Comparison of ENCODE assay signal across 15 mouse cellular contexts in genomic region chr9:45675931-45676330, GRCm38 (mm10).
DNase-seq lines count a peak whose midpoint lies in the region; ATAC-seq and TF ChIP-seq lines count a peak whose summit lies in the region.
"Had no signal": no experiment of that assay in that cellular context is flagged by ENCODE, and none has a peak within 500 bp of the region (broad histone marks: within the 10 kb centered on the region; RNA-seq: fewer than 3 reads in every experiment).

No protein-coding gene starts in this region.

- WGBS in embryonic facial prominence, embryonic 10.5 days = 83% methylated on average over 9 of the region's 9 CpGs
- 92% methylated on average over 9 of the region's 9 CpGs for WGBS in forebrain, embryonic 11.5 days
- WGBS in hindbrain, embryonic 15.5 days = 46% methylated on average over 9 of the region's 9 CpGs
- 51% methylated on average over 9 of the region's 9 CpGs for WGBS in neural tube, embryonic 13.5 days
- WGBS in stomach, postnatal 0 days = 82% methylated on average over 9 of the region's 9 CpGs

- no peak for ATAC-seq in forebrain, embryonic 11.5 days (replicated peaks; ENCODE audit: low FRiP score)
- peak; percentile 7; the same call in 1 of the 2 replicates for ATAC-seq in hindbrain, embryonic 15.5 days (ENCODE audit: low FRiP score, low read depth)
- ATAC-seq in neural tube, embryonic 13.5 days (ENCODE audit: low read depth) = peak; percentile 9; the same call in 1 of the 2 replicates
- no peak for ATAC-seq in stomach, postnatal 0 days (ENCODE audit: low FRiP score, low TSS enrichment)

- no peak for TF ChIP-seq CTCF in stomach, postnatal 0 days (IDR thresholded peaks at IDR 0.05; ENCODE audit: low read depth)

- TF ChIP-seq EP300 in stomach, postnatal 0 days (optimal IDR thresholded peaks at IDR 0.05) = no peak

- peaks cover 38% of the 10 kb centered on the region for H3K4me1 ChIP-seq in embryonic facial prominence, embryonic 10.5 days
- peaks cover 31% of the 10 kb centered on the region for H3K4me1 ChIP-seq in forebrain, embryonic 11.5 days (replicated peaks; ENCODE audit: control insufficient read depth, insufficient read depth, low read length)
- H3K4me1 ChIP-seq in hindbrain, embryonic 15.5 days (replicated peaks) = peaks cover 53% of the 10 kb centered on the region
- H3K4me1 ChIP-seq in neural tube, embryonic 13.5 days (replicated peaks) = peaks cover 67% of the 10 kb centered on the region
- H3K4me1 ChIP-seq in stomach, postnatal 0 days (replicated peaks; ENCODE audit: control insufficient read depth, insufficient read depth) = no peaks in the 10 kb centered on the region; the same call in none of the 2 replicates

- peak overlapping the region; percentile 79; the same call in 1 of the 2 replicates for H3K27ac ChIP-seq in embryonic facial prominence, embryonic 10.5 days (replicated peaks)
- H3K27ac ChIP-seq in forebrain, embryonic 11.5 days (ENCODE audit: low read depth, low read length) = peak overlapping the region; percentile 82
- H3K27ac ChIP-seq in hindbrain, embryonic 15.5 days (replicated peaks) = peak overlapping the region; percentile 88
- peak overlapping the region; percentile 93 for H3K27ac ChIP-seq in neural tube, embryonic 13.5 days (replicated peaks)
- H3K27ac ChIP-seq in stomach, postnatal 0 days (replicated peaks) = no peak overlapping the region
- H3K27ac ChIP-seq: heart, embryonic 15.5 days; limb, embryonic 13.5 days had no signal

- peak overlapping the region; percentile 29 for H3K9ac ChIP-seq in forebrain, embryonic 11.5 days (ENCODE audit: low read length)
- H3K9ac ChIP-seq in hindbrain, embryonic 15.5 days = no peak overlapping the region; the same call in 1 of the 2 replicates
- 0 out of 2 replicates have a peak overlapping the region, but pooled peaks have one; percentile 10 for H3K9ac ChIP-seq in neural tube, embryonic 13.5 days
- H3K9ac ChIP-seq in stomach, postnatal 0 days (ENCODE audit: low read length) = no peak overlapping the region
- H3K9ac ChIP-seq: heart, embryonic 15.5 days; limb, embryonic 13.5 days; lung, embryonic 14.5 days had no signal

- no peaks in the 10 kb centered on the region for H3K36me3 ChIP-seq in embryonic facial prominence, embryonic 10.5 days (replicated peaks)
- H3K36me3 ChIP-seq in forebrain, embryonic 11.5 days (ENCODE audit: control insufficient read depth, insufficient read depth, low read length) = no peaks in the 10 kb centered on the region
- H3K36me3 ChIP-seq in hindbrain, embryonic 15.5 days = no peaks in the 10 kb centered on the region
- H3K36me3 ChIP-seq in neural tube, embryonic 13.5 days = no peaks in the 10 kb centered on the region
- H3K36me3 ChIP-seq in stomach, postnatal 0 days (ENCODE audit: control insufficient read depth, insufficient read depth, low read length) = no peaks in the 10 kb centered on the region
- H3K36me3 ChIP-seq: heart, embryonic 15.5 days; limb, embryonic 13.5 days had no signal

- no peak overlapping the region for H3K4me2 ChIP-seq in forebrain, embryonic 11.5 days (ENCODE audit: low read depth, low read length, severe bottlenecking)
- 0 out of 2 replicates have a peak overlapping the region, but pooled peaks have one; percentile 6 for H3K4me2 ChIP-seq in hindbrain, embryonic 15.5 days
- no peak overlapping the region for H3K4me2 ChIP-seq in neural tube, embryonic 13.5 days
- no peak overlapping the region for H3K4me2 ChIP-seq in stomach, postnatal 0 days (replicated peaks; ENCODE audit: low read depth)
- H3K4me2 ChIP-seq: heart, embryonic 15.5 days; limb, embryonic 13.5 days; lung, embryonic 14.5 days had no signal

- no peaks in the 10 kb centered on the region for H3K9me3 ChIP-seq in embryonic facial prominence, embryonic 10.5 days
- H3K9me3 ChIP-seq in forebrain, embryonic 11.5 days (ENCODE audit: control insufficient read depth, low read length) = no peaks in the 10 kb centered on the region
- no peaks in the 10 kb centered on the region for H3K9me3 ChIP-seq in hindbrain, embryonic 15.5 days
- no peaks in the 10 kb centered on the region for H3K9me3 ChIP-seq in neural tube, embryonic 13.5 days
- no peaks in the 10 kb centered on the region for H3K9me3 ChIP-seq in stomach, postnatal 0 days (ENCODE audit: control insufficient read depth, low read length)
- H3K9me3 ChIP-seq: heart, embryonic 15.5 days; limb, embryonic 13.5 days; megakaryocyte, embryonic 14.5 days had no signal

- H3K27me3 ChIP-seq in embryonic facial prominence, embryonic 10.5 days (replicated peaks; ENCODE audit: low read depth, poor library complexity, severe bottlenecking) = peaks cover 20% of the 10 kb centered on the region
- H3K27me3 ChIP-seq in forebrain, embryonic 11.5 days (ENCODE audit: control insufficient read depth, insufficient read depth, low read length) = no peaks in the 10 kb centered on the region
- no peaks in the 10 kb centered on the region for H3K27me3 ChIP-seq in hindbrain, embryonic 15.5 days
- H3K27me3 ChIP-seq in neural tube, embryonic 13.5 days = no peaks in the 10 kb centered on the region
- H3K27me3 ChIP-seq in stomach, postnatal 0 days (ENCODE audit: control insufficient read depth, insufficient read depth, low read length) = no peaks in the 10 kb centered on the region

- H3K4me3 ChIP-seq in embryonic facial prominence, embryonic 10.5 days = no peak overlapping the region
- no peak overlapping the region for H3K4me3 ChIP-seq in forebrain, embryonic 11.5 days (ENCODE audit: low read depth, low read length)
- no peak overlapping the region for H3K4me3 ChIP-seq in hindbrain, embryonic 15.5 days
- H3K4me3 ChIP-seq in neural tube, embryonic 13.5 days = no peak overlapping the region
- H3K4me3 ChIP-seq in stomach, postnatal 0 days (ENCODE audit: low read depth, low read length) = no peak overlapping the region
- H3K4me3 ChIP-seq: erythroblast, embryonic 14.5 days; heart, embryonic 15.5 days; limb, embryonic 13.5 days; megakaryocyte, embryonic 14.5 days had no signal

- DNase-seq in embryonic facial prominence, embryonic 10.5 days (ENCODE audit: low spot score) = no peak
- DNase-seq in forebrain, embryonic 11.5 days (ENCODE audit: low spot score) = no peak
- no peak for DNase-seq in testis, postnatal 10 days (ENCODE audit: low spot score)
- no peak for DNase-seq in right cerebral cortex, postnatal 10 days (ENCODE audit: low spot score in 2 of 2)
- DNase-seq in stomach, postnatal 0 days (ENCODE audit: low spot score) = no peak
- DNase-seq: adrenal gland, adult 2 months; kidney, adult 18-20 months; layer of hippocampus, adult 9-11 months had no signal

Comparison
In these comparisons a context has a peak if more than half of its experiments do, and no peak if none do; other contexts are left out.
1. ATAC-seq: peak in hindbrain, embryonic 15.5 days (single experiment) and neural tube, embryonic 13.5 days (single experiment); none in forebrain, embryonic 11.5 days (single experiment) and stomach, postnatal 0 days (single experiment).
2. H3K9ac ChIP-seq: peak in forebrain, embryonic 11.5 days (single experiment) and neural tube, embryonic 13.5 days (single experiment); none in hindbrain, embryonic 15.5 days (single experiment) and stomach, postnatal 0 days (single experiment).